Mouse (Mus musculus) heart, adult 11 months (tissue): Measurements from ENCODE around the gene Zfp513.

Experiments used
- DNase-seq: peaks from one replicate; pipeline ENCODE4 v3.0.0; 2022

Gene Zfp513

DNA sequence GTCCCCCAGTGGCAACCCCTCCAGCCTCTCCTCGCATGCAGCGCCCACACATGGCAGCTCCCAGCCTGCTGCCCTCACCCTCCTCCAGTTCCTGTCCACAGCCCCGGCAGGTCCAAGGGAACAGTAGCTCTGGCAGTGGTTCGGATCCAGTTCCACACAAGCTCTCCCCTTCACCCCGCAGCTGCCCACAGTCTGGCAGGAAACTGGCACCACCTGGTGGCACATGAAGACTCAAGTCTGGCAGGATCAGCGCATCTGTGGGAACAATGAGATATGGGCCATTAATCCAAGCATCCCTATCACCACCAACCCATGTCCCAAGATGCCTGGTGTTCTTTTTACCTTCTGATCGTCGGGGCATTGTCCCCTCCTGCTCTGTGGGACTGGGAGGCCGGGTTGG is 2.2 kb downstream of the Zfp513 start:
- peak; percentile 95 for DNase-seq

DNA sequence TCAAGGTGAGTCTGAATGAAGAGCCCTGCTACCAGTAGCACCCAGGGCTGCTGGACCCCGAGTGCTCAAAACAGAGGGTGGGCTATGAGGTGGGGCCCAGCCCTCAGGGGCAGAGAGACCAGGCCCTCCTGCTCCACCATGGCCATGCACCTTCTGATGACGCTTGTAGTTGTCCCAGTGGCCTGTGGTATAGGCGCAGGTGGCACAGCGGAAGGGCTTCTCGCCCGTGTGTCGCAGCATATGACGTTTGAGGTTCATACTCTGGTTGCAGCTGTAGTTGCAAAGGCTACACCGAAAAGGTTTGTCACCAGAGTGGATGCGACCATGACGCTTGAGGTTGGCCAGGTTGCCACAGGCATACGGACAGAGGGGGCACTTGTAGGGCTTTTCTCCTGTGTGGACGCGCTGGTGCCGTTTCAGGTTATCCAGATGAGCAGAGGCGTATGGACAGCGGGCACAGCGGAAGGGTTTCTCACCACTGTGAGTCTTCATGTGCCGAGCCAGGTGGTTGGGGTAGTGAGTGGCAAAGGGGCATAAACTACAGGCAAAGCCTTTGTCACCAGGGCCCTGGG is 2.7 kb downstream of the Zfp513 start:
- DNase-seq, result peak; percentile 91

GRCm38 (mm10) chr5:31198616-31199320 is 3.3 kb downstream of the Zfp513 start:
- DNase-seq, result peak; percentile 90

- DNase-seq, result peak; percentile 90
These were observed 3.9 kb downstream of the Zfp513 start for GRCm38 (mm10) chr5:31198170-31198569.

- peak; percentile 85 for DNase-seq
These were observed 5.0 kb downstream of the Zfp513 start for GRCm38 (mm10) chr5:31197072-31197471.

GRCm38 (mm10) chr5:31196207-31196606 is 5.9 kb downstream of the Zfp513 start:
- peak; percentile 85 for DNase-seq

GRCm38 (mm10) chr5:31195671-31196070 is 6.4 kb downstream of the Zfp513 start:
- DNase-seq, result peak; percentile 90

GRCm38 (mm10) chr5:31194486-31195485 is 7.3 kb downstream of the Zfp513 start:
- DNase-seq, result peak; percentile 87

DNA sequence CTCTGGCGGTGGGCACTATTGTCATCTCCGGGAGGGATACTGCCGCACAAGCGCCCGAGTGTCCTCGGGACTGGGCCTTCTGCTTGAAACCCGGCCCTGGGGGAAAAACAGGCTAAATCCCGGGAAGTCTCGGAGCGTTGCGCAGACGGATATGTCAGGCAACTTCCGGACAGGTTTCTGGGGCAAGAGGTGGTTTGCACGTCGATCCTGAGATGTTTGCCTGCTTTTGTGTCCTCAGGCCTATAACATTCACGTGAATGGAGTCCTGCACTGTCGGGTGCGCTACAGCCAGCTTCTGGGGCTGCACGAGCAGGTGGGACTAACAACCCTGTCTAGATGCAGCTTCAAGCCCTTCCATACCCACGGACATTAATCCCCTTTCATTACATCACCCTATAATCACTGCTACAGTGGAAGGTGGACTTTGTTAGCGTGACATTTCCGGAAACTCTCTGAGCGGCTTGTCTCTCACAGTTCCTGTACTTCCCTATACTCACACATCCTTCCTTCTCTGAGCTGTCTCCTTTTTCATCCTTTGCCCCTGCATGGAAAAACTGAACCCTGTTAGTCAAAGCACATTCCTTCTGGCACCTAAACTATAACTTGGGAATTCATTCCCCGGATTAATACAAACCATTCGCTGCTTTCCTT is 8.3 kb downstream of the Zfp513 start:
- no peak for DNase-seq

- peak; percentile 100 for DNase-seq
These were observed 9.0 kb downstream of the Zfp513 start, which contains the start of the genes Snx17 and Eif2b4 for GRCm38 (mm10) chr5:31192939-31193630. Snx17 (plus strand) TSS chr5:31193227. Eif2b4 (minus strand) TSS chr5:31193430.

DNA sequence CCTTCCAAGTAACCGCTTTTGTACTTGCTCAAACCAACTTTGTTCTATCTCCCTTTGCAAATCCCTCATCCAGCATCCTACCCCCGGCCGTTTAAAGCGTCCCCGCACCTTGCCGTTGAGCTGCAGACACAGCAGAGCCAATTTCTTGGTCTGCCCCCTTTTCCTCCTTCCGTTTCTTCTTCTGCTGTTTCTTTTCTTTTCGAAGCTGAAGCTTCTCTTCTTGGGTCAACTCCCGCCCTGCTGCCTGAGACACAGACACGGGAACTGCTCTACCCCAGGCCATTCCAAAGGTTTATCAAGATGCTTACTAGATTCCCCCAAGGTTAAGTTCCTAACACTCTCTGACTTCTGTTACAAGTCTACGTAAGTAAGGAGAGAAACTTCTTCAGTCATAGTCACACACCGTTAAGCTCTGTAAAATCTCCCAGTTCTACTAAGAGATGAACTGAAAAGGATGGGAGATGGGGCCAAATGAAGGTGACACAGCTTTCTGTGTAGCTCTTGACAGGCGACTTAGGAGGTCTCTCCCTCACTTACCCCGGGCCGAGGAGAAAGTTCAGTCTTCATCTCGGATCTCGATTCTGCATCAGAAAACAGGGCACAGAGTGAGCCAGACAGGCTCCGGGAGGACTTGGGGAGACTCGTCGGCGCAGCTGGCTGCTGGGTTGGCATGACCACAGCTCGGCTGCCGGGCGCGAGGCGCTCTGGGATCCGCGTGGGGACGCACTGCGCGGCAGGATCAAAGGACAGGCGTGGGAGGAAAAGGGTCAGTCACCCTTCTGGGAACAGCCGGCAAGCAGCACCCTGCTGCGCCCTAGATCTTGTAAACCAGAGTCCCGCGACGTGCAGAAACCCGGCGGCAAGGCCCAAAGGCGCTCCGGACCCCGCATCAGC is 9.8 kb downstream of the Zfp513 start:
- DNase-seq, result peak; percentile 67

GRCm38 (mm10) chr5:31190201-31190600 is 11.9 kb downstream of the Zfp513 start:
- DNase-seq, result peak; percentile 86

DNA sequence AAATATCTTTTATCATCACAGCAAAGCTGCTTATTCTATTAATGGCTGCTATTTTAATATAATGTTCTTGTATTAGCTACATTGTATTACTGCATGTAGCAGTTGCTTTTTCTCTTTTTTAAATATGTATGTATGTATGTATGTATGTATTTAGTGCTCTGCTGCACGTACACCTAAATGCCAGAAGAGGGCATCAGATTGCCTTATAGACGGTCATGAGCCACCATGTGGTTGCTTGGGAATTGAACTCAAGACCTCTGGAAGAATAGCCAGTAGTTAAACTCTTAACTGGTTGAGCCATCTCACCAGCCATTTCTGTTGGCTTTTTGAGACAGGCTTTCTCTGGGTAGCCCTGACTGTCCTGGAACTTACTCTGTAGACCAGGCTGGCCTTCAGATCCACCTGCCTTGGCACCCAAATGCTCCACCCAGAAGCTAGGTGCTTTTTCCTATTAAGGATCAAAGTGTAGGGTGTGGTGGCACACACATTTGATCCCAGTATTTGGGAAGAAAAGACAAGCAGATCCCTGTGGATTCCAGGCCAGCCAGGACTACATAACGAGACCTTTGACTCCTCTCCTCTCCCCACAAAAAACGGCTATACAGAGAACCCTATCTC is 13.8 kb downstream of the Zfp513 start:
- peak; percentile 75 for DNase-seq

DNA sequence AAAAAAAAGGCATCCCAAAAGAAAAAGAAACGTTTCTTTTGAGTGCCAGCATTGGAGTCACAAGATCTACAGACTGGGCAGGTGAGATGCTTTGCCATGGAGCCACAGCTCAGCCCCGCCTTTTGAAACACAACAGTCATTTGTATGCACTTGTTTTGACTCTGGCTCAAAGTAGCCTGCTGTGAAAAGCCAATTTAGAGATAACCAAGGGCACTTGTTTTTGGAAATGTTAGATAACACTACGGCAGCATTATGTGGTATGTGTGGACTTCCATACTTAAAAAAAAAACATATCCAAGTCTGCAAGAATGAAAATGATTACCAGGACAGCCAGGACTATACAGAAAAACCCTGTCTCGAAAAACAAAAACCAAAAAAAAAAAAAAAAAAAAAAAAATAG is 18.4 kb downstream of the Zfp513 start:
- peak; percentile 42 for DNase-seq

GRCm38 (mm10) chr5:31181183-31181770 is 20.8 kb downstream of the Zfp513 start:
- peak; percentile 77 for DNase-seq

GRCm38 (mm10) chr5:31179766-31180630 is 22.1 kb downstream of the Zfp513 start, which contains the start of the genes Gm29609 and Gtf3c2:
Gm29609 (minus strand) TSS chr5:31179911.
Gtf3c2 (minus strand) TSS chr5:31180144.
- peak; percentile 99 for DNase-seq

GRCm38 (mm10) chr5:31179301-31179765 is 22.8 kb downstream of the Zfp513 start:
- DNase-seq, result peak; percentile 95

DNA sequence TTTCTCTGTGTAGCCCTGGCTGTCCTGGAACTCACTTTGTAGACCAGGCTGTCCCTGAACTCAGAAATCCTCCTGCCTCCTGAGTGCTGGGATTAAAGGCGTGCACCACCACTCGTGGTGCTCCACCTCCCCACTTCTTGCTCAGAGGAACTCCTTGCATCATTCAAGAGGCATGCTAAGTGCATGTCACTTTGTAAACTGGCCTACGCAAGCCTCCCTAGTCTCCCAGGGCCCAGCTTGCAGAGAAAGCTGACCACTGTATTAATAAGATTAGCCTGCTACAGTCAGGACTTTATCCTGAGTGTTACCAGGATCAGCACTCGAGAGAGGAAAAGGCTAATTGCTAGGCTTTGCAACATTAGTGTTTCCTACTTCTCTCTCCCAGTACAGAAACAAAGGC is 33.5 kb downstream of the Zfp513 start:
- no peak for DNase-seq

DNA sequence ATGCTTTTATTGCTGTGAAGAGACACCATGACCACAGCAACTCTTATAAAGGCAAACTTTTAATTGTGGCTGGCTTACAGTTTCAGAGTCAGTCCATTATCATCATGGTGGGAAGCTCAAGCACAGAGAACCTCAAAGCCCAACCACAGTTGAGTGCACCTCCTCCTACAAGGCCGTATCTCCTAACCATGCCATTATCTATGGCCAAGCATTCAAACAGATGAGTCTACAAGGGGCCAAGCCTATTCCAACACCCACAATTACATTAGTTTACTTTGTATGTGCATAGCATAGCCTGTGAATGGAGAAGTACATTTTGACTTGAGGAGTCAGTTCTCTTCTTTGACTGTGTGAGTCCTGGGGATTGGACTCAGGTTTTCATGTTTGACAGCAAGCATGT is 37.2 kb downstream of the Zfp513 start:
- DNase-seq, result peak; percentile 52
